Mouse (Mus musculus) ES-Bruce4 (cell line): ENCODE data around the gene Adamtsl5.

ENCODE experiments used
- CTCF ChIP-seq: IDR thresholded peaks from one replicate; pipeline ENCODE4 v1.8.1; 2011; ENCODE audit warnings: low read depth, low read length
- EP300 ChIP-seq: IDR thresholded peaks from 2 replicates; pipeline ENCODE4 v1.6.1; 2011; ENCODE audit warnings: low read depth, low read length; ENCODE audit not compliant: insufficient read depth
- POLR2A ChIP-seq: IDR thresholded peaks from one replicate; pipeline ENCODE4 v1.8.1; 2011; ENCODE audit warnings: low read length; ENCODE audit not compliant: insufficient read depth

GRCm38 (mm10) chr10:80320340-80320760 lies 27.9 kb downstream of the Adamtsl5 start, which contains the start of gene 2310011J03Rik:
- no peak for TF ChIP-seq POLR2A
- no peak for TF ChIP-seq EP300
- no peak for TF ChIP-seq CTCF
